Mouse (Mus musculus) CD4-positive, CD25-positive, alpha-beta regulatory T cell (primary cell): ENCODE measurements around the gene Fam217a. TPM values are rescaled to one million over a fixed set of nuclear protein-coding genes. Genes with fewer than 3 reads are reported as not detected.

Source experiments
- polyA plus RNA-seq: library from polyadenylated mRNA; unstranded; fragments of 100-300 nt; shearing (Covaris generic); gene quantifications from one replicate; pipeline ENCODE4 v1.2.1, GENCODE M21; 2017

Fam217a gene
- 0.19 TPM for polyA plus RNA-seq

DNA sequence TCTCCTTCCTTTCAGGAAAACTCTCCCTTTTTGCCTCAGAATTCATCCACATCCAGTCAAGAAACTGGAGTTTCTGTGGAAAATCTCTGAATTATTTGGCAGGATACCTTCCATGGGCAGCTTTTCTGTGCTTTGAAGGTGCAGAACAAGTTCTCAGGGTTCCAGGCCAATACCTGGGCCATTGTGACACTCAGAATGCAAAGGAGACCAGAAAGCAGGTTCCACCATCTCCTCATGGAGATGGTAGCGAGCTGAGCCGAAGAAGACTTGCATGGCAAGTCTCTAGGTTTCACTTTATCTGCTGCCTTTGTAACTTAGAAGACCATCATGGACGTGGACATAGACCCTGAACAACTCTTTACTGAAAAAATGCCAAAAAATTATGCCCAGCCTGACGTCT, at the start of gene Fam217a, which contains the start of gene 4933417A18Rik:
Gene Fam217a, minus strand, starts transcription at position 101 of the 400 bp plus-strand sequence.
Gene 4933417A18Rik, plus strand, starts transcription at position 200 of the 400 bp plus-strand sequence.

DNA sequence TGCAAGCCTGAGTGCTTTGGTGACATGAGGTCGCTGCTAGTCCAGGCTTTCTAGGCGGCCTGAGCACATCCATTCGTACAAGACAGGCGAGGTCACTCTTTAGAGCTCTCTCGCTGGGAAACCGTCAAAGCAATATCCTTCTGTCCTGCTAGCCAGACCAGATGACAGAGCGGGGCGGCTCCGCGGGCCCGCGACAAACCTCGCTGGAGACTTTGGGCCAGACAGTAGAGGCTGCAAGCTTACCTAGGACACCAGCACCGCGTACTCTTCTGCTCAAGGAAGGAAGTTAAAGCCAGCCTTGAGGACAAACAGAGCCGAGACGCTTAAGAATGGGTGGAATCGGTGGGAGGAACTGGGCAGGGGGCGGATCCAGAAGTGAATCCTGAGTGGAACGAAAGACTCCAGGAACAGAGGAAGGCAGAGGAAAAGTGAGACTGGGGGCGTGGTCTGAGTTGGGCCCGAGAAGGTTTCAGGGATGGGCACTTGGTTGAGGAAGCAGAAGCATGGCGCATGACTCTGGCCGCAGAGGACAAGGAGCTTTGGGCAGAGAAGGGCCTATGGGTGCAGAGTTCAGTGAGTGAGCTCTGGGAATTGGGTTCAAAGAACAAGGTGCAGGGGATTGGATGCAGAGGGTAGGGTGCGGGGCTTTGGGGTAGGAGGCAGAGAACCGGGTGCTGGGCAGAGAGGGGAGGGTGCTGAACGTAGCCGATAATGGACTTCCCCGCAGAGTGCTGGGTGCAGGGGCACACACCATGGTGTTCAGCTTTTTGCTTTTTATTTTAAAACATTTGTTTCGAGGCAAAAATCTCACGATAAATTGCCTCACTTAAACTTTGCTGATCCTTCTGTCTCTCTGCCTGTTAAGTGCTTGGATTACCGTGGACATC, 39.6 kb upstream of the Fam217a start, which contains the start of gene Eci3:
Gene Eci3, minus strand, starts transcription at position 300 of the 887 bp plus-strand sequence.

DNA sequence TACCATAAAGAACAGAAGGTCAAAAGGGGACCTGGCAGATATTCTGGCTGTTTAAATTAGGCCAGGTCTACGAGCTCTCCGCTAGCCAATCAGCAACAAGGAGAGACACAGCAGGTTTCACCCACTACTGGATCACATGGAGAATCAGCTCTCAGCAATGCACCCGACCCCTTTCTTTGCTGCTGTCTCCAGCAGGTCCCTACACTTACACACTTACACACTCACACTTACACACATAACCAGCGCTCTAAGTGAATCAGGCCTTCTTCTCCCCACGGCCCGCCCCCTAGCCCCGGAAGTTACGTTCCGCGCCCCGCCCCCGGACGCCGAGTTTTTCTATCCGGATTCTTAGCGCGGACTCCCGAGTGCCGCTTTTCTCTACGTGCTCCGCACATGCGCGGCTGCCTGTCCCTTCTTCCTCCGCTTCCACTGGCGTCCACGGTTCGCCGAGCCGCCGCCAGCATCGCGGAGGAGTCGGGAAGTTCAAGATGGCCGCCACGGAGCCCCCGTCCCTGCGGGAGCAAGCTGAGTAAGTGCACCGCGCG, 48.9 kb downstream of the Fam217a start, which contains the start of gene Prpf4b:
Gene Prpf4b, plus strand, starts transcription at position 137 of the 545 bp plus-strand sequence.

Other genes starting within 250 kb of the Fam217a start
- not detected for gene Fam50b, start 189.5 kb downstream of the Fam217a start, polyA plus RNA-seq
- gene Prpf4b, start 49.0 kb downstream of the Fam217a start, polyA plus RNA-seq: 97.7 TPM
- not detected for gene 4933417A18Rik, start 99 bp upstream of the Fam217a start, polyA plus RNA-seq
- gene Eci3, start 39.5 kb upstream of the Fam217a start, polyA plus RNA-seq: not detected
- gene Eci2, start 102.8 kb upstream of the Fam217a start, polyA plus RNA-seq: 59.3 TPM